Mouse (Mus musculus) mature B cell (primary cell): ENCODE measurements around the gene BC028528.
"Not testable (repeated sequence)": the region's sequence is repeated elsewhere in the genome, so short reads cannot be mapped to it uniquely, and the experiment has no call there.

Source experiments
- in situ Hi-C: fragments of 300-500 bp; cut with MboI; formaldehyde crosslinking; loops from 2 replicates; pipeline ENCODE4 v1.14.3; 2019

Gene BC028528

GRCm38 (mm10) chr3:95872048-95872447, 19.8 kb downstream of the BC028528 start:
- in situ Hi-C loops: no loop called here

GRCm38 (mm10) chr3:95871392-95871867, 20.4 kb downstream of the BC028528 start, which contains the start of gene Mrps21:
TSS of gene Mrps21 (minus strand) at chr3:95871519.
- in situ Hi-C loops: no loop called here

DNA sequence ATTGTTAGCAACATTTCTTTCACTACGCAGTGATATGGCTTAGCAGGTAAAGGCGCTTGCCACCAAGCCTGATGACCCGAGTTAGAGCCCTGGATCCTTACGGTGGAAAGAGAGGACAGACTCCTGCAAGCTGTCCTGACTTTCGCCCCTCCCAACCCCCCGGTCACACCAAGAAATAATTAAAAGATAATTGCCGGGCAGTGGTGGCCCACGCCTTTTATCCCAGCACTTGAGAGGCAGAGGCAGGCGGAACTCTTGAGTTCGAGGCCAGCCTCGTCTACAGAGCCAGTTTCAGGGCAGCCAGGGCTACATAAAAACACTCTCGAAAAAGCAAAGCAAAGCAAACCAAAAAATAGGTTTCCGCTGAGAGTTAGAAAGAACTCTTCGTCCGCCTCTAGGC, 20.8 kb downstream of the BC028528 start:
- in situ Hi-C loops: no loop called here

GRCm38 (mm10) chr3:95867408-95867807, 24.4 kb downstream of the BC028528 start:
- in situ Hi-C loops: no loop called here

GRCm38 (mm10) chr3:95866071-95866470, 25.7 kb downstream of the BC028528 start:
- in situ Hi-C loops: no loop called here

- in situ Hi-C loops: no loop called here
Measured at GRCm38 (mm10) chr3:95865571-95865970, 26.2 kb downstream of the BC028528 start.

DNA sequence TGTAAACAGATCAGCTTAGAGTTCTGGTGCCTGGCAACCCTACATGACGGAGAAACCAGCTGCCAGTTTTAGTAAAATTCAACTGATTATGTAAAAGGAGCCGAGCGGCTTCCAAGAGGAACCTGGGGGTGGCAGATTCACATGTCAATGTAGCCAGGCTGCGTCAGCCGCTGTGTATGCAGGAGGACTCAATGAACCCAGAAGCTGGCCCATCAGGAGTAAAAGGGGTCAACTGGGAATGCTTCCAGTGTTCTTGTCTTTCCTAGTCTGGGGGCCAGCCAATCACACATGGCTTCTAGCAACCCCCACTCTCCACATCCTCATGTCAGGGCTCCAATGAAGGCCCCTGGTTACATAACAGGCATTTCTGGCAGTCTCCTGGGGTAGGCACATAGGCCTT, 26.8 kb downstream of the BC028528 start:
- in situ Hi-C loops: no loop called here

DNA sequence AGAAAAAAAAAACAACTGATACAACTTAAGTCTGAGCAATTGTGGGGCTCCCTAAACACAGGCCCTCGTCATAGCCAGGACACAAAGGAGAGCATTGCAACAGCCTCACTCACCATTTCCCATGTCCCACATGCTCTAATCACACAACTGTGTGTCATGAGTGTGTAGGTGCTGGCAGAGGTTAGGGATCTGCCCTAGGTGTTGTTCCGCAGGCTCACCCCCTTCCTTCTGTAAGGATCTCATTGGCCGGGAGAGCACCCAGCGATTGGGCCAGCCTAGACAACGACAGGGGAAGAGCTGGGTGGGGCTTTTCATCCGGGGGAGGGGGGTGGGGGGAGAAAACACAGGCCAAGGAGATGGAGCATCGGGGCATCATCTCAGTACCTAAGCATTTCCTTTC, 28.2 kb downstream of the BC028528 start:
- in situ Hi-C loops: no loop called here

GRCm38 (mm10) chr3:95861796-95862195, 30.0 kb downstream of the BC028528 start:
- in situ Hi-C loops: no loop called here

DNA sequence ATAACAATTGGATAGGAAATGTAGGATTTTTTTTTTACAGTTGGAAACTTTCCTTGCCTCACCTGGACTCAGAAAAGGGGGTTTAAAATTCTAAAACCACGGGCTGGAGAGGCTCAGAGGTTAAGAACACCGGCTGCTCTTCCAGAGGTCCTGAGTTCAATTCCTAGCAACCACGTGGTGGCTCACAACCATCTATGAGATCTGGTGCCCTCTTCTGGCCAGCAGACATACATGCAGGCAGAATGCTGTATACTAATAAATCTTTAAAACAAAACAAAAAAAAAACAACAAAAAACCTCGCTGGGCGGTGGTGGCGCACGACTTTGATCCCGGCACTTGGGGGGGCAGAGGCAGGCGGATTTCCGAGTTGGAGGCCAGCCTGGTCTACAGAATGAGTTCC, 30.6 kb downstream of the BC028528 start:
- in situ Hi-C loops: no loop called here

DNA sequence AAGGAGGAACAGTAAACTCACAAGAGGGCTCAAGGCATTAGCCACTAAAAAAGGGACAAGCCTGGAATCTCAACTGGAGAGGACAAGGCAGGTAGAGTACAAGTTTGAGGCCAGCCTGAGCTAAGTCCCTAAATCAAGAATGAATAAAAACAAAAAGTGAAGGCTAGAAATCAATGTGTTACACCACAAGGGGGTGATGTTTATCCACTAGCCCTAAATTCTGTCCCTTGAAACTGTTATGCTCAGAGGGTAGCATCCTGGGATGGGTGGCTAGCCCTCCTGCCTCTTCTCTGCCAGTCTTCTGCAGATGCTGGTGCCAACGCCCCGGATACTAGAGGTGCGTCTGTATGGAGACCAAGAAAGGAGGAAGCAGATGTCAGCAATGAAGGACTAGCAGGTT, 31.5 kb downstream of the BC028528 start:
- in situ Hi-C loops: no loop called here

DNA sequence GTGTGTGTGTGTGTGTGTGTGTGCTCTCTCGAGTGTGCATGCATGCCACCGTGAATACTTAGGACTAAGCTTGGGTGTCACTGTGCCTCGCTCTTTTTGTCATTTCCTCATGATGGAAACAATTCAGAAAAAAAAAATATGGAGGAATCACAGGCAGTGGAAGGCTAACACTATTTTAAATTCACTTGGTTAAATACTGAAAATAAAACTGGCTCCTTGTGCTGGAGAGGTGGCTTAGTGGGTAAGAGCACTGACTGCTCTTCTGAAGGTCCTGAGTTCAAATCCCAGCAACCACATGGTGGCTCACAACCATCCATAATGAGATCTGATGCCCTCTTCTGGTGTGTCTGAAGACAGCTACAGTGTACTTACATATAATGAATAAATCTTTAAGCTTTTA, 33.5 kb downstream of the BC028528 start:
- in situ Hi-C loops: not testable (repeated sequence)

- in situ Hi-C loops: not testable (repeated sequence)
Measured at GRCm38 (mm10) chr3:95857050-95857449, 34.8 kb downstream of the BC028528 start.

DNA sequence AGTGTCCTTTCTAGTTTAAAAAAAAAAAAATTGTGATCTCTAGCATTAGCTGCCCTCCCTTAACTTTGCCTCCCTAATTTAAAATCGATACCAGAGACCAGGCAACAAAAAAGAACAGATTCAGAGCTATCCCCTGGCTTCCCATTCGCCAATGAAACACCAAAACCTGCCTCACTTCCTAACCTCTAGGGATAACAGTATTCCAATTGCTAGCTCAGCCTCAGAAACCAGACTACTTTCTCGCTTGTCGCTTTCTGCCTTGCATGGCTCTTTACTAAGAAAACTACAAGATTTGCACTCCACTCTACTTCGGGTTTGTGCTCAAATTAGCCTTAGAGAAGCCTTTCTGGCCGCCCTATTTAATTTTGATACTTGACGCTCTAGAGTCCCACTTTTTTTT, 35.7 kb downstream of the BC028528 start:
- in situ Hi-C loops: no loop called here

DNA sequence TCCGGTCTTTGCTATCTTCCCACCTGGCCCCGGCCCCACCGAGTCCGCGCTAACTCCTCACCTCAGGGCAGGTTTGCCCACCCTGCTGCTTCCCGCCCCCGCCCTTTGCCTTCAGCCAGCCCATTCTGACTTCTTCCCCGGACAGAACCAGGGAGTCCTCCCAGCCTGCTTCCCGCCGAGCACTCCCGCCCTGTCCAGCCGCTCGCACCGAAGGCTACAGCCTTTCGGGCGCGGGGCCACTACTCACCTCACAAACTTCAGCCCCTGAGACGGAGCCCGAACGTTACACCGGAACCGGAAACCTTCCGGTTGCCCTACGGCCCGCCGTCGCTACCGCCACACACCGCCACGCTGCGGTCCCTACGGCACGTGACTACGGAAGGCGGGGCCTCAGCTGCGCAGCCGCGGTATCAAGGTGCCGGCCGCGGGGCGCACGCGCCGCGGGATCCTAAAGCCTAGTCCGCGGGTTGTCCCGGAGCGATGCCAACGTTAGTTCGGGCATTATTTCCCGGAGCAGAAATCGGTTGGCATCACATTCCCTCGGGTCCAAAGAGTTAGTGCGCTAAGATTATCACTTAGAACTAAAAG, 36.2 kb downstream of the BC028528 start, which contains the start of gene Prpf3:
TSS of gene Prpf3 (minus strand) at position 384 of the 588 bp plus-strand sequence.
- in situ Hi-C loops: no loop called here

GRCm38 (mm10) chr3:95851317-95851716, 40.5 kb downstream of the BC028528 start:
- in situ Hi-C loops: no loop called here

DNA sequence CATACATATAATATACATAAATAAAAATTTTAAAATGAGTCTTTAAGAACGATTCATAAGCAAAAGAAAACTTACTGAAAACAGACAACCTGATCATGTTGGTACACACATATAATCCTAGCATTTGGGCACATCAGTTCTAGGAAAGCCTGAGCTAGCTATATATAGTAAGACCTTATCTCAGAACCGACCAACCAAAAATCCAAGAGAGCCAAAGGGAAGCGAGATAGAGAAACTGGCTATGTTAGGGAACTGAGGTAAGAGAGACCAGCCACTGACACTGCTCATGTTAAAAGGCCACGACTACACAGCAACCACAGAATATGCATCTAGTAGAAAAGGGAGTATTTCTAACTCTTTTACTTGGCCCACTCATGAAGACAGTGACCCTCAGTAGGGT, 41.2 kb downstream of the BC028528 start:
- in situ Hi-C loops: no loop called here

- in situ Hi-C loops: no loop called here
Measured at GRCm38 (mm10) chr3:95842503-95843214, 49.1 kb downstream of the BC028528 start.

DNA sequence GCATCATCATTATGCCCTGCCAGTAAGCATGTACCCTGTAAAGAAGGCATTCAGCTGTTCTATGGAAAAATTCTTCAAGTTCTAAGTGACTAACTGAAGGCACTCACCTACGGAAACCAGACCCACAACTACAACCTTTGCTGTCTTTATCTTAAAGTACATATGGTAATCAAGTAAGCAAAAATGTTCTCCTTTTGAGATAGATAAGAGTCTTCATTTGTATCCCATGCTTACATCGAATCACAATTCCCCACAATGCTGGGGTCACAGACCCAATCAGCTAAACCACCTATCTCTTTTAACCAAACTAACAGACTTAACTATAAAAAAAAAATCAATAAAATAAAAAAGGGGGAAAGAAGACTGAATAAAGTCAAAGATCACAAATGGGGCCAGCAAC, 52.6 kb downstream of the BC028528 start:
- in situ Hi-C loops: no loop called here
